Mouse (Mus musculus) right cerebral cortex, adult 2 months (tissue): ENCODE data around the gene Ints13.

Source experiments
- DNase-seq, 2 experiments: peaks; one replicate each; pipeline ENCODE4 v3.0.0; 2021 to 2022; ENCODE audit warnings: low spot score in 2 of 2

Ints13 gene

DNA sequence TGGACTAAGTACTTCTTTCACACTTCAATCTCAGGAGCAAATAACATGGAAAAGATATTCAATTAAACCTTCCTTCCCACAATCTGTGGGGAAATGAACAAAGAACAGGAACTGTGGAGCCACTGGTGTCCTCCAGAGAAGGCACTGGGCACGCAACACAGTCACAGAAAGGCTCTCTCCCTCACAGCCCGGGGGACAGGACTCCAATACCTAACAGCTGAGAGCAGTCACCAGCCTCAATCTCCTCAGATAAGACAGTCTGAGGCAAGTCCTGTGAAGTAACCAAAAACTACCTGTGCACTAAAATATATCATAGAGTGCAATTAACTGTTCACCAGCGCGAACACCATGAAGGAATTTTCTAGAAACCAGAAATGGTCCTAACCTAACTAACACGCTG, 76.9 kb downstream of the Ints13 start:
- no peak for DNase-seq

DNA sequence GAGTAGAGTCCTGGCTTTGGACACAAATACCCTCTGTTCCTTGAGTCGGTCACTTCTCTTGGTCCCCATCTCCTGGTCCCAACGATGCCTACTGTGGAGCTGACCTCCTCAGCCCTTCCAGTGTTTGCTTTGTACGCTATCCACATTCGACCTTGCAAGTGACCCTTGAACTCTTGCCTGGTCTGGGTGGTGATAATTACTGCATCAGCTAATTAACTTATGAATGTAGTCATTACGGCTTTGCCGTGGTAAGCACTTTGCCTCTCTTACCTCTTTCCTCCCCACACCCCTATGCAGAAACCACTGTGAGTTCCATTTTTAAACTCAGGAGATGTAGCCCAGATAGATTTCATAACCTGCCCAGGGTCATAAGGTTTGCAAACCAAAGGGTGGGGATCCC, 77.4 kb downstream of the Ints13 start:
- no peak for DNase-seq
